Mouse (Mus musculus) C2C12 (cell line): ENCODE measurements around the gene Edil3. TPM values are rescaled to one million over a fixed set of nuclear protein-coding genes. Genes with fewer than 3 reads are reported as not detected.

ENCODE experiments used
- H3K27me3 ChIP-seq: one replicate; pipeline ENCODE4 v1.6.1; 2011; ENCODE audit not compliant: control insufficient read depth, insufficient read depth, insufficient read length
- H3K36me3 ChIP-seq: one replicate; pipeline ENCODE4 v1.6.1; 2011; ENCODE audit not compliant: control insufficient read depth, insufficient read depth
- H3K4me3 ChIP-seq: one replicate; pipeline ENCODE4 v1.5.1; 2011; ENCODE audit warnings: mild to moderate bottlenecking, control low read depth; ENCODE audit not compliant: poor library complexity, insufficient read depth, severe bottlenecking
- H3K79me2 ChIP-seq: one replicate; pipeline ENCODE4 v1.6.1; 2011; ENCODE audit not compliant: control insufficient read depth, insufficient read depth
- H3K79me3 ChIP-seq: one replicate; pipeline ENCODE4 v1.6.1; 2011; ENCODE audit warnings: low read depth, control low read depth
- H3ac ChIP-seq: one replicate; pipeline ENCODE3; 2011; ENCODE audit warnings: low read depth; ENCODE audit not compliant: control insufficient read depth, insufficient read length
- CEBPB ChIP-seq: IDR thresholded peaks from one replicate; pipeline ENCODE4 v1.6.1; 2011; ENCODE audit warnings: low read depth, mild to moderate bottlenecking, control low read depth, moderate library complexity
- CTCF ChIP-seq: IDR thresholded peaks from one replicate; pipeline ENCODE4 v1.5.1; 2011; ENCODE audit not compliant: control insufficient read depth, insufficient read depth, insufficient read length
- FOSL1 ChIP-seq: IDR thresholded peaks from one replicate; pipeline ENCODE4 v1.8.0; 2011; ENCODE audit warnings: mild to moderate bottlenecking, low read length; ENCODE audit not compliant: poor library complexity, insufficient read depth, severe bottlenecking
- MAX ChIP-seq: IDR thresholded peaks from one replicate; pipeline ENCODE4 v1.6.1; 2011; ENCODE audit warnings: mild to moderate bottlenecking, control low read depth
- MYOD1 ChIP-seq: IDR thresholded peaks from one replicate; pipeline ENCODE4 v1.6.1; 2011; ENCODE audit warnings: low read depth; ENCODE audit not compliant: control insufficient read depth, insufficient read length
- MYOG ChIP-seq: IDR thresholded peaks from one replicate; pipeline ENCODE4 v1.6.1; 2011; ENCODE audit not compliant: control insufficient read depth, insufficient read length; ENCODE audit errors: extremely low read depth
- USF1 ChIP-seq: IDR thresholded peaks from one replicate; pipeline ENCODE4 v1.6.1; 2011; ENCODE audit warnings: low read depth, mild to moderate bottlenecking, control low read depth, moderate library complexity
- polyA plus RNA-seq: library from polyadenylated mRNA; unstranded; fragments of >200 nt; fragmentation: generic; extraction: Trizol; gene quantifications from one replicate; pipeline ENCODE4 v1.2.1, GENCODE M21; 2012; ENCODE audit warnings: missing spikeins

The Edil3 gene
- polyA plus RNA-seq, 1 experiment, result 3.0 TPM

- Histone ChIP-seq H3K36me3 (no peaks in the 10 kb centered on the region), H3K79me2 (no peaks in the 10 kb centered on the region), H3K27me3 (no peaks in the 10 kb centered on the region), H3ac (no peak overlapping the region), H3K79me3 (no peaks in the 10 kb centered on the region), H3K4me3 (no peak overlapping the region)
- TF ChIP-seq USF1, result no peak
- no peak for TF ChIP-seq CEBPB
- TF ChIP-seq FOSL1, result no peak
- no peak for TF ChIP-seq CTCF
- no peak for TF ChIP-seq MAX
- no peak for TF ChIP-seq MYOD1
- no peak for TF ChIP-seq MYOG
Observed at GRCm38 (mm10) chr13:88908187-88908586, 86.9 kb downstream of the Edil3 start.

- Histone ChIP-seq H3K79me3 (no peaks in the 10 kb centered on the region), H3K36me3 (no peaks in the 10 kb centered on the region), H3K79me2 (no peaks in the 10 kb centered on the region), H3ac (no peak overlapping the region), H3K27me3 (no peaks in the 10 kb centered on the region), H3K4me3 (no peak overlapping the region)
- no peak for TF ChIP-seq MAX
- TF ChIP-seq MYOG, result no peak
Observed at GRCm38 (mm10) chr13:88916503-88916902, 95.2 kb downstream of the Edil3 start.

- Histone ChIP-seq H3K79me2 (no peaks in the 10 kb centered on the region), H3K36me3 (no peaks in the 10 kb centered on the region), H3K4me3 (no peak overlapping the region), H3ac (no peak overlapping the region), H3K79me3 (no peaks in the 10 kb centered on the region), H3K27me3 (no peaks in the 10 kb centered on the region)
- TF ChIP-seq CTCF (no peak), CEBPB (no peak), MAX (no peak), FOSL1 (no peak), MYOG (no peak), MYOD1 (no peak), USF1 (no peak)
Observed at GRCm38 (mm10) chr13:88929626-88930025, 108.4 kb downstream of the Edil3 start.

DNA sequence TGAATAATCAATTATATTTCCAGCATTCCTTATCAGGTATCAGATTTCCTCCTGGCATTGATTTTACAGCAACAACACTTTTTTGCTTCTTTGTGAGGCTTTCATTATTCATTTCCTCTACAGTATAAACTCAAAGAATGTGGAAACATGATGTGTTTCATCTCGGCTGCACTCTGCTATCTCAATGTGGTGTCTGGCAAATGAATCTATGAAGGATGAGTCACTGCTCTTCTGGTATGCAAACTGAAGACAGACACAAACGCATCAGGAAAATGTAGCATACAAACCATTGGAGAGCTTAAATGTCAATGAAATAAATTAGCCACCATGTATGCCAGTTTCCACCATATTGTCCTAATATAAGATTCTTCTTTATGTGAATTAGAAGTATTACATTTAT lies 117.3 kb downstream of the Edil3 start:
- Histone ChIP-seq H3K27me3 (no peaks in the 10 kb centered on the region), H3K79me2 (no peaks in the 10 kb centered on the region), H3K79me3 (no peaks in the 10 kb centered on the region), H3ac (no peak overlapping the region), H3K36me3 (no peaks in the 10 kb centered on the region), H3K4me3 (no peak overlapping the region)
- TF ChIP-seq MAX, result no peak
- TF ChIP-seq MYOG, result no peak
- TF ChIP-seq CEBPB, result no peak
- no peak for TF ChIP-seq USF1
- TF ChIP-seq MYOD1, result peak; percentile 9
- no peak for TF ChIP-seq CTCF
- peak; percentile 5 for TF ChIP-seq FOSL1

DNA sequence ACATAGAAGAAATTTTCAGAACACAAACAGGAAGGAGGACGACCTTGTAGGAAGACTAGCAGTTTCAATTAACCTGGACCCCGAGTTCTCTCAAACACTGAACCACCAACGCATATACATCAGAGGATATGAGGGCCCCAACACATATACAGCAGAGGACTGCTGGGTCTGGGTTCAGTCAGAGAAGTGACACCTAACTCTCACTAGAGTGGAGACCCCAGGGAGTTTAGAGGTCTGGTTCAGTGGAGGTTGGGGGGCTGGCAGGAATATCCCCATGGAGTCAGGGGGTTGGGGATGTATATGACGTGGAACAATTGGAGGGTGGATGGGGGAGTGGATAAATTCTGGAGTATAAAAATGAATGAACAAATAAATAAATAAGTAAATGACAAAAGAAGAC lies 151.1 kb downstream of the Edil3 start:
- Histone ChIP-seq H3K79me2 (no peaks in the 10 kb centered on the region), H3K4me3 (no peak overlapping the region), H3K79me3 (no peaks in the 10 kb centered on the region), H3K27me3 (no peaks in the 10 kb centered on the region), H3ac (no peak overlapping the region), H3K36me3 (no peaks in the 10 kb centered on the region)
- TF ChIP-seq CTCF (no peak), CEBPB (no peak), MYOG (no peak), MAX (no peak), FOSL1 (no peak), MYOD1 (no peak), USF1 (no peak)

GRCm38 (mm10) chr13:89007696-89008427 lies 186.6 kb downstream of the Edil3 start:
- no peaks in the 10 kb centered on the region for H3K79me2 ChIP-seq
- H3K79me3 ChIP-seq, result no peaks in the 10 kb centered on the region
- H3K4me3 ChIP-seq, result no peak overlapping the region
- no peaks in the 10 kb centered on the region for H3K36me3 ChIP-seq
- H3K27me3 ChIP-seq, result no peaks in the 10 kb centered on the region
- H3ac ChIP-seq, result no peak overlapping the region
- TF ChIP-seq MYOD1, result no peak
- no peak for TF ChIP-seq USF1
- no peak for TF ChIP-seq MYOG
- no peak for TF ChIP-seq MAX
- TF ChIP-seq CTCF, result no peak
- no peak for TF ChIP-seq FOSL1
- TF ChIP-seq CEBPB, result no peak
